Mouse (Mus musculus): ENCODE measurements around the gene Kcnq1. TPM values are rescaled to one million over a fixed set of nuclear protein-coding genes. Genes with fewer than 3 reads are reported as not detected.

Kcnq1 gene
- total and polyA plus RNA-seq, 3 experiments = not detected

DNA sequence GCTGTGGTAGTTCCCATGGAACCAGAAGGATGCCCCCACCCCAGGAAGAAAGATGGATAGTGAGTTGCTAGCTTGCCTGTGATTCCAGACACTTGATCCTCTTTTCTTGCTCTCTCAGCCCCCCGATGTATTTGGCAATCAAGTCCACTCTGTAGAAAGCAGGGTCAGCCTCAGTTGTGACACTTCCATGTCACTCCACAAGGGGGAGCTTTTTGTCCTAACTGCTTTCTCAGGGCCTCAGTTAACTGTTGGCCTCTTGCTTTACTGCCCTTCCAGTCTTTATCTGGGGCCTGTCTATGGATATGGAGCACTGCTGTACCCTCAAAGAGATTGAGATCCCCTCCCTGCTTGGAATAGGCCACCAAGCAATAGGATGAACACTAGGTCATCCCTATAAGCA is 33.1 kb upstream of the Kcnq1 start:
- in situ Hi-C loops (cut with MboI; ENCODE audit: low pct_ligation_motif_present, low pct_unique_long_range_greater_than_20kb, low sequenced_read_pairs) (no loop called here), dilution Hi-C loops (cut with MboI; ENCODE audit: extremely low pct_ligation_motif_present, extremely low pct_unique_long_range_greater_than_20kb, low sequenced_read_pairs) (no loop called here)
- Histone ChIP-seq H3K79me2 (replicated peaks; ENCODE audit: control insufficient read depth, extremely low read depth, insufficient read depth, poor library complexity, severe bottlenecking) (peaks cover 12% of the 10 kb centered on the region), H3K9ac (ENCODE audit: insufficient read depth, low read depth) (no peak overlapping the region), H3K36me3 (replicated peaks in 1 of 2; ENCODE audit: control insufficient read depth in 1 of 2, insufficient read depth in 1 of 2, low read length in 1 of 2) (peaks cover 3 to 53% of the 10 kb centered on the region in 2 experiments), H3K4me3 (replicated peaks in 1 of 3; ENCODE audit: low read depth in 2 of 3, low read length in 2 of 3, poor library complexity in 1 of 3) (no peak overlapping the region), H3K27me3 (replicated peaks) (no peaks in the 10 kb centered on the region), H3K4me2 (ENCODE audit: insufficient read depth, low read depth, poor library complexity, severe bottlenecking) (no peak overlapping the region), H3K9me3 (replicated peaks; ENCODE audit: low read length) (no peaks in the 10 kb centered on the region), H3K4me1 (ENCODE audit: control insufficient read depth in 1 of 2, insufficient read depth in 2 of 2) (peaks cover 7 to 27% of the 10 kb centered on the region in 2 experiments), H3K27ac (ENCODE audit: insufficient read depth, low read depth) (no peak overlapping the region)
- TF ChIP-seq RAD21 (IDR thresholded peaks at IDR 0.05; ENCODE audit: low read depth, low read length) = peak; percentile 51
- TF ChIP-seq CTCF (conservative IDR thresholded peaks at IDR 0.05 in 1 of 2, IDR thresholded peaks at IDR 0.05 in 1 of 2; ENCODE audit: low read depth in 2 of 2, low read length in 2 of 2) = peak; percentile 80
- TF ChIP-seq E2F4 (IDR thresholded peaks at IDR 0.05; ENCODE audit: insufficient replicate concordance, low read depth, low read length) = no peak
- peak; percentile 76 for TF ChIP-seq SMC3 (IDR thresholded peaks at IDR 0.05; ENCODE audit: low read depth, low read length)
- 0 out of 2 replicates have a peak, but pooled peaks have one; percentile 23 for TF ChIP-seq SIN3A (IDR thresholded peaks at IDR 0.05; ENCODE audit: low read length)
- DNase-seq (ENCODE audit: extremely low read depth) = peak; percentile 68

DNA sequence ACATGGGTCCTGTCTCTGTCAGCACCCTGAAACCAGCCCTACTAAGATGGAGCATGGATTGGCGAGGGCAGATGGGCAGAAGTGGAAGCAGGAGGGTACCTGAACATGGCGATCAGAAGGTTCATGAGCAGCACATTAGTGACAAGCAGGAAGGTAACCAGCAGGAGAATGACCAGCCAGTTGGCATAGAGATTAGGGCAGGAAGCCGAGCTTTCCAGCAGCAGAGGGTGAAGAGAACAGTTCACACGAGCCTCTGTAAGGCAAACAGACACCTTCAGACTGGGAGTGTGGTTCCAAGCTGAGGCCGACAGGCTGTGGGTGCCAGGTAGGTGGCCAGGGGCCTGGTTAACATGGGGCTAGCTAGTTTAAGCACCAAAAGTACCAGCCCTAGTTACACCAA is 30.8 kb upstream of the Kcnq1 start:
- dilution Hi-C loops (cut with MboI; ENCODE audit: extremely low pct_ligation_motif_present, extremely low pct_unique_long_range_greater_than_20kb, low sequenced_read_pairs) = no loop called here

DNA sequence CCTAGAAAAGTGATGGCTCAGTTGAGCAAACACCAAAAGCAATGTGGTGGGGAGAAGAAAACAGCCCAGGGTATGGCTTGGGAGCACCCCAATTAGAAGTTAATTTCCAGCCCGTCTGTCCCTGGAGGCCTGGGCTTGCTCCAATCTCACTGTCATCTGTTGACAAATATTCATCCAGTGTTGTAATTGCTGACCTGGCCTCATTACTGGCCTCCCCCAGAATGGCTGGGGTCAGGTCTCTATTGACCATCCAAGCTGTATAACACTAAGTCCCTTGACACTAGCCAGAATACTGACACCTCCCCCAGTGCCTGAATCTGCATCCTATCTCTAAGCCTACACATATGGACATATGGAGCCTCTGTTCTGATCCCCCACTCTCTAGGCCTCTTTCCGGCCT is 28.8 kb upstream of the Kcnq1 start:
- Histone ChIP-seq H3K79me2 (replicated peaks; ENCODE audit: control insufficient read depth, extremely low read depth, insufficient read depth, poor library complexity, severe bottlenecking) (no peaks in the 10 kb centered on the region), H3K27ac (ENCODE audit: insufficient read depth, low read depth) (no peak overlapping the region), H3K36me3 (replicated peaks in 1 of 2; ENCODE audit: control insufficient read depth in 1 of 2, insufficient read depth in 1 of 2, low read length in 1 of 2) (peaks cover 0 to 28% of the 10 kb centered on the region in 2 experiments), H3K4me2 (ENCODE audit: insufficient read depth, low read depth, poor library complexity, severe bottlenecking) (no peak overlapping the region), H3K9me3 (replicated peaks; ENCODE audit: low read length) (no peaks in the 10 kb centered on the region), H3K4me1 (ENCODE audit: control insufficient read depth in 1 of 2, insufficient read depth in 2 of 2) (peaks cover 6 to 19% of the 10 kb centered on the region in 2 experiments), H3K9ac (ENCODE audit: insufficient read depth, low read depth) (no peak overlapping the region), H3K4me3 (replicated peaks in 1 of 3; ENCODE audit: low read depth in 2 of 3, low read length in 2 of 3, poor library complexity in 1 of 3) (no peak overlapping the region), H3K27me3 (replicated peaks) (no peaks in the 10 kb centered on the region)
- no peak for DNase-seq (ENCODE audit: extremely low read depth)
- in situ Hi-C loops (cut with MboI; ENCODE audit: low pct_ligation_motif_present, low pct_unique_long_range_greater_than_20kb, low sequenced_read_pairs) (no loop called here), dilution Hi-C loops (cut with MboI; ENCODE audit: extremely low pct_ligation_motif_present, extremely low pct_unique_long_range_greater_than_20kb, low sequenced_read_pairs) (no loop called here)
- TF ChIP-seq KAT2A (IDR thresholded peaks at IDR 0.05; ENCODE audit: insufficient replicate concordance, low read length) = no peak
- TF ChIP-seq CHD1 (IDR thresholded peaks at IDR 0.05; ENCODE audit: low read depth, low read length) = no peak
- no peak for TF ChIP-seq TCF12 (IDR thresholded peaks at IDR 0.05; ENCODE audit: low read depth, low read length)
- no peak for TF ChIP-seq SIN3A (IDR thresholded peaks at IDR 0.05; ENCODE audit: low read length)
- no peak for TF ChIP-seq MAX (IDR thresholded peaks at IDR 0.05; ENCODE audit: low read length)
- no peak for TF ChIP-seq ZKSCAN1 (IDR thresholded peaks at IDR 0.05; ENCODE audit: borderline replicate concordance, low read depth, low read length)
- TF ChIP-seq RCOR1 (conservative IDR thresholded peaks at IDR 0.05; ENCODE audit: low read depth, low read length) = no peak
- no peak for TF ChIP-seq MEF2A (IDR thresholded peaks at IDR 0.05; ENCODE audit: borderline replicate concordance, low read depth, low read length)
- TF ChIP-seq MYC (IDR thresholded peaks at IDR 0.05; ENCODE audit: low read depth, low read length) = no peak
- no peak for TF ChIP-seq POLR2A (IDR thresholded peaks at IDR 0.05; ENCODE audit: low read depth, low read length)
- TF ChIP-seq SMC3 (IDR thresholded peaks at IDR 0.05; ENCODE audit: low read depth, low read length) = no peak
- TF ChIP-seq MAZ (IDR thresholded peaks at IDR 0.05; ENCODE audit: low read depth, low read length) = no peak

More for the DNA sequence above, 30.8 kb upstream of the Kcnq1 start:
- DNase-seq (ENCODE audit: extremely low read depth) = no peak
- H3K79me2 ChIP-seq (replicated peaks; ENCODE audit: control insufficient read depth, extremely low read depth, insufficient read depth, poor library complexity, severe bottlenecking) = peaks cover 3% of the 10 kb centered on the region
- peaks cover 5 to 17% of the 10 kb centered on the region in 2 experiments for H3K4me1 ChIP-seq (ENCODE audit: control insufficient read depth in 1 of 2, insufficient read depth in 2 of 2)
- H3K36me3 ChIP-seq (replicated peaks in 1 of 2; ENCODE audit: control insufficient read depth in 1 of 2, insufficient read depth in 1 of 2, low read length in 1 of 2) = peaks cover 0 to 47% of the 10 kb centered on the region in 2 experiments
- in situ Hi-C loops (cut with MboI; ENCODE audit: low pct_ligation_motif_present, low pct_unique_long_range_greater_than_20kb, low sequenced_read_pairs) = no loop called here
- H3K4me3 ChIP-seq (replicated peaks in 1 of 3; ENCODE audit: low read depth in 2 of 3, low read length in 2 of 3, poor library complexity in 1 of 3) = no peak overlapping the region
- no peak overlapping the region for H3K27ac ChIP-seq (ENCODE audit: insufficient read depth, low read depth)
- no peaks in the 10 kb centered on the region for H3K9me3 ChIP-seq (replicated peaks; ENCODE audit: low read length)
- H3K9ac ChIP-seq (ENCODE audit: insufficient read depth, low read depth) = no peak overlapping the region
- H3K27me3 ChIP-seq (replicated peaks) = no peaks in the 10 kb centered on the region
- H3K4me2 ChIP-seq (ENCODE audit: insufficient read depth, low read depth, poor library complexity, severe bottlenecking) = no peak overlapping the region
- no peak for TF ChIP-seq JUN (IDR thresholded peaks at IDR 0.05; ENCODE audit: insufficient read depth, low read depth, low read length)
